Mouse (Mus musculus): ENCODE results near the gene Gigyf2. TPM values are rescaled to one million over a fixed set of nuclear protein-coding genes. Genes with fewer than 3 reads are reported as not detected.

Gene Gigyf2
- polyA plus RNA-seq, 1 experiment from 2014 or later, result 79.7 TPM

DNA sequence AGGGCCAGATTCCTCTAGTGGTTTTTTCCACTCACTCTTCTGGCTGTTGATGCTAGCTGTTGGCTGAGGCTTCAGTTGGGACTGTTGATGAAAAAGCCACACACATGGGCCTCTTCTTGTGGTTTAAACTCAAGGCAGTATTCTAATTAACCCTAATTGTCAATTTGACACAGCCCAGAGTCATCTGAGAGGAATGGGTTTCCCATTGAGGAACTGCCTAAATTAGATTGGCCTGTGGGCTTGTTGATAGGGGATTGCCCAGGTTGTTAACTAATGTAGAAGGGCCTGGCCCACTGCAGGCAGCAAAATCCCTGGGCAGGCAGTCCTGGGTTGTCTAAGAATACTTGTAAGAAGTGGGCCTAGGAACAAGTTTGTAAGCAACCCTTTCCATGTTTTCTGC lies 2.1 kb upstream of the Gigyf2 start:
- Histone ChIP-seq H3K27ac (no peak overlapping the region), H3K36me3 (peaks cover 4% of the 10 kb centered on the region; the same call in 1 of the 2 replicates), H3K27me3 (no peaks in the 10 kb centered on the region), H3K4me2 (no peak overlapping the region), H3K4me1 (replicated peaks) (peaks cover 10% of the 10 kb centered on the region), H3K9me3 (peaks cover 19% of the 10 kb centered on the region), H3K4me3 (no peak overlapping the region), H3K9ac (no peak overlapping the region)
- no peak for ATAC-seq (ENCODE audit: low FRiP score)

GRCm38 (mm10) chr1:87327165-87327861 lies 515 bp downstream of the Gigyf2 start:
- 0 out of 2 replicates have a peak, but pooled peaks cover under 1% of the 10 kb centered on the region for H3K36me3 ChIP-seq

DNA sequence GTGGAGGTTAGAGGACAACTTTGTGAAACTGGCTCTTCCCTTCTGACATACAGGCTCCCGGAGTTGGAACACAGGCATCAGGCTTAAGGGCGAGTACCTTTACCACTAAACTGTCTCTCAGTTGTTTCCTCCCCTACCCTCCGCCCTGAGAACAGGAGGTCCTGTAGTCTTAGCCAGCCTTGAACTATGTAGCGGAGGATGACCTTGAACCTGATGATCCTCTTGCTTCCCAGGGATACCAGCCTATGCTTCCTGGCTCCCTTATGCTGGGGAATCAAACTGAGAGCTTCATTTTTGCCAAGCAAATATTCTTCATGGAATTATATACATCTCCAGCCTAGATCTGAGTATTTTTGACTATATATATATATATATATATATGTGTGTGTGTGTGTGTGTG lies 5.0 kb downstream of the Gigyf2 start:
- Histone ChIP-seq H3K4me3 (no peak overlapping the region), H3K9ac (no peak overlapping the region), H3K27me3 (no peaks in the 10 kb centered on the region), H3K4me2 (no peak overlapping the region), H3K9me3 (no peaks in the 10 kb centered on the region), H3K36me3 (peaks cover 22% of the 10 kb centered on the region), H3K27ac (no peak overlapping the region), H3K4me1 (replicated peaks) (peaks cover 13% of the 10 kb centered on the region)
- no peak for ATAC-seq (ENCODE audit: low FRiP score)
- 97% methylated on average over 4 of the region's 4 CpGs for WGBS

More at GRCm38 (mm10) chr1:87327165-87327861, 515 bp downstream of the Gigyf2 start:
- H3K27ac ChIP-seq, result peak overlapping the region; percentile 95
- H3K4me2 ChIP-seq, result peak overlapping the region; percentile 76
- H3K9me3 ChIP-seq, result no peaks in the 10 kb centered on the region; the same call in 1 of the 2 replicates
- H3K4me3 ChIP-seq, result peak overlapping the region; percentile 99
- H3K4me1 ChIP-seq (replicated peaks), result peaks cover 13% of the 10 kb centered on the region
- peak; percentile 65; the same call in 1 of the 2 replicates for ATAC-seq (ENCODE audit: low FRiP score)
- H3K27me3 ChIP-seq, result no peaks in the 10 kb centered on the region
- under 1% methylated on average over 43 of the region's 53 CpGs for WGBS
- H3K9ac ChIP-seq, result peak overlapping the region; percentile 97

GRCm38 (mm10) chr1:87350576-87350975 lies 23.8 kb downstream of the Gigyf2 start:
- Histone ChIP-seq H3K9ac (no peak overlapping the region), H3K9me3 (no peaks in the 10 kb centered on the region), H3K4me2 (no peak overlapping the region), H3K27ac (no peak overlapping the region), H3K27me3 (no peaks in the 10 kb centered on the region), H3K36me3 (peaks cover 18% of the 10 kb centered on the region; the same call in 1 of the 2 replicates), H3K4me3 (no peak overlapping the region), H3K4me1 (replicated peaks) (no peaks in the 10 kb centered on the region)
- ATAC-seq (ENCODE audit: low FRiP score), result no peak
- 91% methylated on average over 2 of the region's 2 CpGs for WGBS

GRCm38 (mm10) chr1:87360276-87360675 lies 33.5 kb downstream of the Gigyf2 start:
- no peaks in the 10 kb centered on the region for H3K4me1 ChIP-seq (replicated peaks)
- no peak overlapping the region for H3K4me2 ChIP-seq
- H3K9me3 ChIP-seq, result no peaks in the 10 kb centered on the region
- H3K9ac ChIP-seq, result no peak overlapping the region
- no peak overlapping the region for H3K4me3 ChIP-seq
- 81% methylated on average over 1 of the region's 1 CpGs for WGBS
- no peaks in the 10 kb centered on the region for H3K27me3 ChIP-seq
- no peak for ATAC-seq (ENCODE audit: low FRiP score)
- no peak overlapping the region for H3K27ac ChIP-seq
- H3K36me3 ChIP-seq, result peaks cover 10% of the 10 kb centered on the region

DNA sequence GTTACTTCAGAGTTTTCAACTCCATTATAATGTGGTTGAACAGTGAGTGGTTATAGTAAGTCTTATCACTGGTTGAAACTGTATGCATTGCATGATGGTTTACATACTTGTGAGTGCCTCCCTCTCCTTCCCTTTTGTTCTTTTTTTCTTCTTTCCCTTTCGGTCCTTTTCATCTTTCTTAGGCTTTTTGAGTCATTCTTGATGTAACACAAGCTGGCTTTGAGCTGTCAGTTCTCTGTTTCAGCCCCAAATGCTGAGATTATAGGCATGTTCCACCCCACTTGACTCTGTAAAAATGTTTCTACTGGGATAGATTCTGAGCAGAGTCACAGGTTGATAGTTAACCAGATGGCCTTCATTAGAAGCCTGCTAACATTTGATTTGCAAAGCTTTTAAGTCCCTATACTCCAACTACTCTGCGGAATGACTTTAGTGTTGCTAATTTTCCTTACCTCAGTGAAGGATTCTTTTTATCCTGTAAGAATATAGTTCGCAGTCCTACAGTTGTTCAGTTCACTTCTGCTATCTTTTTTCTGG lies 51.3 kb downstream of the Gigyf2 start:
- Histone ChIP-seq H3K36me3 (peaks cover 30% of the 10 kb centered on the region), H3K27me3 (no peaks in the 10 kb centered on the region), H3K4me2 (no peak overlapping the region), H3K27ac (no peak overlapping the region), H3K4me1 (replicated peaks) (no peaks in the 10 kb centered on the region), H3K4me3 (no peak overlapping the region), H3K9me3 (no peaks in the 10 kb centered on the region), H3K9ac (no peak overlapping the region)
- 94% methylated on average over 3 of the region's 3 CpGs for WGBS
- ATAC-seq (ENCODE audit: low FRiP score), result no peak

DNA sequence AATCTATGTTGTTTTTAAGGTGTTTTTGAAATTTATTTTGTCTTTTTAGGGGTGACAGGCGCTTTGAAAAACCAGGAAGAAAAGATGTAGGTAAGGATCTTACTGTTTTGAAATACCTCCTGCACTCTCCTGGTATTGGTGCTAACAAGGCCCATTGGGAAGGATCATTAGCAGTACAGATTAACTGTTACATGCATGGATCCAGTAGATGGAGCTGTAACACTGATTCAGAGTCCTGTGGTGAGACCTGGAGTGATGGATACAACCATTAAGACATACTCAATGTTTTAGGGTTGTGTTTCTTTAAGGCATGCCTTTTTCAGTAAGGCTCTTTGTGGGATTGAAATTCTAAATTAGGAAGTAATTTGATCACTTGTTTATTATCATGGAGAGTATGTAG lies 53.1 kb downstream of the Gigyf2 start:
- 91% methylated on average over 1 of the region's 1 CpGs for WGBS
- Histone ChIP-seq H3K4me2 (no peak overlapping the region), H3K36me3 (peaks cover 22% of the 10 kb centered on the region), H3K9me3 (no peaks in the 10 kb centered on the region), H3K27me3 (no peaks in the 10 kb centered on the region), H3K4me3 (no peak overlapping the region), H3K27ac (no peak overlapping the region), H3K9ac (no peak overlapping the region), H3K4me1 (replicated peaks) (no peaks in the 10 kb centered on the region)
- no peak for ATAC-seq (ENCODE audit: low FRiP score)

GRCm38 (mm10) chr1:87381152-87381551 lies 54.4 kb downstream of the Gigyf2 start:
- H3K27me3 ChIP-seq, result no peaks in the 10 kb centered on the region
- H3K4me3 ChIP-seq, result no peak overlapping the region
- no peak for ATAC-seq (ENCODE audit: low FRiP score)
- 91% methylated on average over 3 of the region's 3 CpGs for WGBS
- no peaks in the 10 kb centered on the region for H3K9me3 ChIP-seq
- H3K4me1 ChIP-seq (replicated peaks), result no peaks in the 10 kb centered on the region
- H3K27ac ChIP-seq, result no peak overlapping the region
- peaks cover 18% of the 10 kb centered on the region for H3K36me3 ChIP-seq
- H3K9ac ChIP-seq, result no peak overlapping the region
- H3K4me2 ChIP-seq, result no peak overlapping the region

DNA sequence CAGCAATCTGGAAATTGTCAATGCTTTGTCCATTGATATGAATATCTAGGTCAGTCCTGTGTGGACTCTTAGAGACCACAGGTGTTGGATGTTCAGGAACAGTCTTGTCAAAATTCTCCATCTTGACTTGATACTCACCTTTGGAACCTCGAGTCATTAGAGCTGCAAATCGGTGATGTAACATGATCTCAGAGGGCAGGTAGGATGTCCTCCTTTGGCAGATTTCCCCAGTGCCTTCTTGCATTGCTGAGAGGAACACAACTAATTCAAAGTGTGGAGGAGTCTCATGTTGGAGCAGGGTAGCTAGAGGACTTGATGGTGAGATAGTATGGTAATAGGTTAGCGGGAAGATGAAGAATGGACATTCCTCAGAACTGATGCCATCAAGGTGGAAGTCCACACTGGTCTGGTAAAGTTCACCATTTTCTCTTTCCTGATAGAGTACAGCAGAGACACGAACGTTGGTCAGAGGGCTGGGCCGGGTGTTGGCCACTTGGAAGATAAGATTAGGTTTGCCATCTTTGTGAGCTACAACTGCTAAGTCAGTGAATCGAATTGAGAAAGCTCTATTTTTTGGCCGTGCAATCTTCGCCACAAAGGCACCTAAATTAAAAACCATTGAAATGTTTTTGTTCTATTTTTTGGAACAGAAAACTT lies 59.8 kb downstream of the Gigyf2 start:
- Histone ChIP-seq H3K4me3 (no peak overlapping the region), H3K27me3 (no peaks in the 10 kb centered on the region), H3K9ac (no peak overlapping the region), H3K36me3 (peaks cover 24% of the 10 kb centered on the region), H3K9me3 (no peaks in the 10 kb centered on the region), H3K4me1 (replicated peaks) (no peaks in the 10 kb centered on the region), H3K27ac (no peak overlapping the region), H3K4me2 (no peak overlapping the region)
- 94% methylated on average over 9 of the region's 9 CpGs for WGBS
- no peak for ATAC-seq (ENCODE audit: low FRiP score)

GRCm38 (mm10) chr1:87393444-87394195 lies 66.8 kb downstream of the Gigyf2 start:
- H3K9ac ChIP-seq, result no peak overlapping the region
- 92% methylated on average over 3 of the region's 3 CpGs for WGBS
- no peaks in the 10 kb centered on the region for H3K9me3 ChIP-seq
- no peak for ATAC-seq (ENCODE audit: low FRiP score)
- no peaks in the 10 kb centered on the region for H3K27me3 ChIP-seq
- no peak overlapping the region for H3K27ac ChIP-seq
- no peak overlapping the region for H3K4me3 ChIP-seq
- peaks cover 19% of the 10 kb centered on the region for H3K36me3 ChIP-seq
- no peak overlapping the region for H3K4me2 ChIP-seq
- H3K4me1 ChIP-seq (replicated peaks), result no peaks in the 10 kb centered on the region; the same call in 1 of the 2 replicates

DNA sequence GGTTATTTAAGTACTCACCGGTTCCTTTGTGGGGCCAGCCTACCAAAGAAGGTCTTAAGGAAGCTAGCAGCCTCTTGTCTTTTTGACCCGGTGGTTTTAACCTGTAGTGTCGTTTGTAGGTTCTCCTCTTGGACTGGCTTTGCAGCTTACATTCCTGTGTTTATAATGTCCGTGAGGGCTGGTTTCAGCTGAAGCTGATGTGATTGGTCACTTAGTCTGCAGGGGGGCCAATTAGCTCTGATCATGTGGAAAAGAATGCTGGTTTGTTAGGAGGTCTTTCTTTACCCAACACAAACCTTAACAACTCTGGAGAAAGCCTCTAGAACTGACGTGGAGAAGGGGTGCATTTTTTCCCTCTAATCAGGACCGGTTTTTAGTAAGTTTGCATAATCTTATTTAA lies 67.8 kb downstream of the Gigyf2 start, which contains the start of gene Kcnj13:
Kcnj13 (minus strand) TSS at position 136 of the 400 bp plus-strand sequence.
- Histone ChIP-seq H3K4me3 (no peak within 1 kb of the TSS), H3K9me3 (no peaks in the 10 kb centered on the region), H3K4me1 (replicated peaks) (no peaks in the 10 kb centered on the region; the same call in 1 of the 2 replicates), H3K4me2 (no peak within 1 kb of the TSS), H3K36me3 (peaks cover 14% of the 10 kb centered on the region; the same call in 1 of the 2 replicates), H3K9ac (no peak within 1 kb of the TSS), H3K27me3 (no peaks in the 10 kb centered on the region), H3K27ac (no peak within 1 kb of the TSS)
- WGBS, result 49% methylated on average over 6 of the region's 6 CpGs
- no peak for ATAC-seq (ENCODE audit: low FRiP score)
